Mouse (Mus musculus): Measurements from ENCODE around the gene Glis1. TPM values are rescaled to one million over a fixed set of nuclear protein-coding genes. Genes with fewer than 3 reads are reported as not detected.

Glis1 gene
- total and polyA plus RNA-seq, 2 experiments from 2014 or later, result 0.43 to 1.6 TPM

GRCm38 (mm10) chr4:107619487-107619886 is 185.1 kb downstream of the Glis1 start:
- Histone ChIP-seq H3K4me3 (ENCODE audit: low read depth, low read length) (no peak overlapping the region), H3K36me3 (ENCODE audit: insufficient read depth) (no peaks in the 10 kb centered on the region), H3K9ac (no peak overlapping the region), H3K9me3 (ENCODE audit: low read length) (no peaks in the 10 kb centered on the region), H3K27ac (ENCODE audit: low read depth, low read length) (no peak overlapping the region), H3K4me2 (ENCODE audit: low read depth) (no peak overlapping the region), H3K4me1 (ENCODE audit: insufficient read depth) (no peaks in the 10 kb centered on the region), H3K27me3 (ENCODE audit: insufficient read depth, low read length) (no peaks in the 10 kb centered on the region)
- 93% methylated on average over 7 of the region's 7 CpGs for WGBS
- TF ChIP-seq CTCF (IDR thresholded peaks at IDR 0.05; ENCODE audit: low read depth), result no peak
- ATAC-seq, result no peak
- no peak for DNase-seq

GRCm38 (mm10) chr4:107621366-107621765 is 187.0 kb downstream of the Glis1 start:
- TF ChIP-seq CTCF (IDR thresholded peaks at IDR 0.05; ENCODE audit: low read depth), result no peak
- 55% methylated on average over 5 of the region's 5 CpGs for WGBS
- no peak overlapping the region for H3K27ac ChIP-seq (ENCODE audit: low read depth, low read length)

GRCm38 (mm10) chr4:107622296-107622695 is 187.9 kb downstream of the Glis1 start:
- no peak overlapping the region for H3K27ac ChIP-seq (ENCODE audit: low read depth, low read length)
- no peak overlapping the region for H3K9ac ChIP-seq
- DNase-seq (no peak), ATAC-seq (peak; percentile 38; the same call in 1 of the 2 replicates)
- no peaks in the 10 kb centered on the region for H3K4me1 ChIP-seq (ENCODE audit: insufficient read depth)
- TF ChIP-seq CTCF (IDR thresholded peaks at IDR 0.05; ENCODE audit: low read depth), result no peak
- H3K36me3 ChIP-seq (ENCODE audit: insufficient read depth), result no peaks in the 10 kb centered on the region
- no peaks in the 10 kb centered on the region for H3K27me3 ChIP-seq (ENCODE audit: insufficient read depth, low read length)
- H3K4me2 ChIP-seq (ENCODE audit: low read depth), result no peak overlapping the region
- 63% methylated on average over 6 of the region's 6 CpGs for WGBS
- H3K4me3 ChIP-seq (ENCODE audit: low read depth, low read length), result no peak overlapping the region
- no peaks in the 10 kb centered on the region for H3K9me3 ChIP-seq (ENCODE audit: low read length)

More at GRCm38 (mm10) chr4:107621366-107621765, 187.0 kb downstream of the Glis1 start:
- no peak overlapping the region for H3K9ac ChIP-seq
- no peaks in the 10 kb centered on the region for H3K9me3 ChIP-seq (ENCODE audit: low read length)
- DNase-seq (no peak), ATAC-seq (peak; percentile 53)
- H3K4me2 ChIP-seq (ENCODE audit: low read depth), result no peak overlapping the region
- H3K27me3 ChIP-seq (ENCODE audit: insufficient read depth, low read length), result no peaks in the 10 kb centered on the region
- H3K4me3 ChIP-seq (ENCODE audit: low read depth, low read length), result no peak overlapping the region
- no peaks in the 10 kb centered on the region for H3K4me1 ChIP-seq (ENCODE audit: insufficient read depth)
- H3K36me3 ChIP-seq (ENCODE audit: insufficient read depth), result no peaks in the 10 kb centered on the region

- H3K4me2 ChIP-seq (ENCODE audit: low read depth), result no peak overlapping the region
- ATAC-seq (no peak), DNase-seq (no peak)
- 71% methylated on average over 6 of the region's 6 CpGs for WGBS
- H3K9ac ChIP-seq, result no peak overlapping the region
- H3K27ac ChIP-seq (ENCODE audit: low read depth, low read length), result no peak overlapping the region
- H3K27me3 ChIP-seq (ENCODE audit: insufficient read depth, low read length), result no peaks in the 10 kb centered on the region
- H3K36me3 ChIP-seq (ENCODE audit: insufficient read depth), result no peaks in the 10 kb centered on the region
- no peak overlapping the region for H3K4me3 ChIP-seq (ENCODE audit: low read depth, low read length)
- no peaks in the 10 kb centered on the region for H3K9me3 ChIP-seq (ENCODE audit: low read length)
- H3K4me1 ChIP-seq (ENCODE audit: insufficient read depth), result no peaks in the 10 kb centered on the region
- TF ChIP-seq CTCF (IDR thresholded peaks at IDR 0.05; ENCODE audit: low read depth), result no peak
These were observed 189.5 kb downstream of the Glis1 start for GRCm38 (mm10) chr4:107623916-107624315.

- DNase-seq (no peak), ATAC-seq (no peak)
- H3K9ac ChIP-seq, result no peak overlapping the region
- H3K9me3 ChIP-seq (ENCODE audit: low read length), result no peaks in the 10 kb centered on the region
- no peaks in the 10 kb centered on the region for H3K27me3 ChIP-seq (ENCODE audit: insufficient read depth, low read length)
- no peak overlapping the region for H3K4me2 ChIP-seq (ENCODE audit: low read depth)
- H3K36me3 ChIP-seq (ENCODE audit: insufficient read depth), result no peaks in the 10 kb centered on the region
- H3K4me1 ChIP-seq (ENCODE audit: insufficient read depth), result no peaks in the 10 kb centered on the region
- WGBS, result 78% methylated on average over 5 of the region's 5 CpGs
- no peak overlapping the region for H3K27ac ChIP-seq (ENCODE audit: low read depth, low read length)
- no peak overlapping the region for H3K4me3 ChIP-seq (ENCODE audit: low read depth, low read length)
- TF ChIP-seq CTCF (IDR thresholded peaks at IDR 0.05; ENCODE audit: low read depth), result no peak
These were observed 190.6 kb downstream of the Glis1 start for GRCm38 (mm10) chr4:107624951-107625350.

- no peak for TF ChIP-seq CTCF (IDR thresholded peaks at IDR 0.05; ENCODE audit: low read depth)
- DNase-seq (no peak), ATAC-seq (no peak)
- H3K4me2 ChIP-seq (ENCODE audit: low read depth), result no peak overlapping the region
- H3K4me3 ChIP-seq (ENCODE audit: low read depth, low read length), result no peak overlapping the region
- WGBS, result 72% methylated on average over 4 of the region's 4 CpGs
- H3K9ac ChIP-seq, result no peak overlapping the region
- H3K4me1 ChIP-seq (ENCODE audit: insufficient read depth), result no peaks in the 10 kb centered on the region
- no peaks in the 10 kb centered on the region for H3K9me3 ChIP-seq (ENCODE audit: low read length)
- no peaks in the 10 kb centered on the region for H3K27me3 ChIP-seq (ENCODE audit: insufficient read depth, low read length)
- H3K27ac ChIP-seq (ENCODE audit: low read depth, low read length), result no peak overlapping the region
- H3K36me3 ChIP-seq (ENCODE audit: insufficient read depth), result no peaks in the 10 kb centered on the region
These were observed 193.8 kb downstream of the Glis1 start for GRCm38 (mm10) chr4:107628226-107628625.

GRCm38 (mm10) chr4:107628921-107629411 is 194.6 kb downstream of the Glis1 start:
- no peak for DNase-seq
- Histone ChIP-seq H3K27me3 (ENCODE audit: insufficient read depth, low read length) (no peaks in the 10 kb centered on the region), H3K27ac (ENCODE audit: low read depth, low read length) (no peak overlapping the region), H3K9me3 (ENCODE audit: low read length) (no peaks in the 10 kb centered on the region), H3K36me3 (ENCODE audit: insufficient read depth) (no peaks in the 10 kb centered on the region), H3K4me2 (ENCODE audit: low read depth) (no peak overlapping the region), H3K4me1 (ENCODE audit: insufficient read depth) (no peaks in the 10 kb centered on the region), H3K9ac (no peak overlapping the region), H3K4me3 (ENCODE audit: low read depth, low read length) (no peak overlapping the region)
- no peak for ATAC-seq
- 74% methylated on average over 17 of the region's 17 CpGs for WGBS
- no peak for TF ChIP-seq CTCF (IDR thresholded peaks at IDR 0.05; ENCODE audit: low read depth)

All from forebrain, postnatal 0 days (tissue).